Mouse (Mus musculus): ENCODE results near the gene Ighmbp2. TPM values are rescaled to one million over a fixed set of nuclear protein-coding genes. Genes with fewer than 3 reads are reported as not detected.

Gene Ighmbp2
- 10 to 100 TPM in 1 of 4 experiments, 1 to 10 TPM in 3; 9.5 to 11.7 (median 9.6) TPM for total RNA-seq (2022)

DNA sequence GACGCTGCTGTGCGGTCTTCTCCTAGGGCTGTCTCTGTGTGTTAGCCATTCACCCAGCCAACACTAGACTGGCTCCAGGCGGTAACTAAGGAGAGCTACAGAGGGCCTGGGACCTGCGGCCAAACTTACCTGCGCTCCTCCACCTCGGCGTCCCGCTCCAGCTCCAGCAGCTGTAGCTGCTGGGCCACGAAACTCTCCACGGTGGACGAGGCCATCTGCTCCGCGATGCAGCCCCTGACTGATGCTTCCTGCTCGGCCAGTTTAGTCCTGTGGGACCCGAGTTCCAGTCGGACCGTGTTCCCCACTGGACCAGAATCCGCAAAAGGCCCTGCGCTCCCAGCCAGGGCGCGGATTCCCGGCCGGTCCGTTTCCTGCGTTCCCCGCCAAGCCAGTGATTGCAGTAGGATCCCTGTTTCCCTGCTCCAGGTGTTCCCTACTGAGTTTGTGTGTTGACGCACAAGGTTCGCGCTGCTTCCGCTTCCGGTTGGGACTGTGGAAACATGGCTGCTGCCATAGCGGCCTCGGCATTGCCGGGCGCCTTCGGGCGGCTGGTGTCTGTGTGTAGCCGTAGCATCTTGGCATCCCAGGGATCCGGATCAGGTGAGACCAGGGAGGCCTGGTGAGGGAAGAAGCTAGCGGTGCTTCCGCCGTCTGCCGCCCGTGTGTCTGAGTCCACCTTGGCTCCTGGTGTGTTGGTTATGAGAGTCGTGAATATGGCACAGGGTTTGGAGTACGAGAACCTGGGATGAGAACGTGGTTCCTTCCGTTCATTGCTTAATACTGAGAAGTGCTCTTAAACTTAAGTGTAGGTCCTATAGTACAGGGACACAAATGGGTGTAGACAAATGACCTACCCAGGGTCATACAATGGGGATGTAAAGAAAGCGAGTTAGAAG, at the start of gene Ighmbp2, which contains the start of gene Mrpl21:
Ighmbp2 (minus strand) TSS at position 446 of the 896 bp plus-strand sequence.
Mrpl21 (plus strand) TSS at position 330 of the 896 bp plus-strand sequence.
- DNase-seq: peak; percentile 86

DNA sequence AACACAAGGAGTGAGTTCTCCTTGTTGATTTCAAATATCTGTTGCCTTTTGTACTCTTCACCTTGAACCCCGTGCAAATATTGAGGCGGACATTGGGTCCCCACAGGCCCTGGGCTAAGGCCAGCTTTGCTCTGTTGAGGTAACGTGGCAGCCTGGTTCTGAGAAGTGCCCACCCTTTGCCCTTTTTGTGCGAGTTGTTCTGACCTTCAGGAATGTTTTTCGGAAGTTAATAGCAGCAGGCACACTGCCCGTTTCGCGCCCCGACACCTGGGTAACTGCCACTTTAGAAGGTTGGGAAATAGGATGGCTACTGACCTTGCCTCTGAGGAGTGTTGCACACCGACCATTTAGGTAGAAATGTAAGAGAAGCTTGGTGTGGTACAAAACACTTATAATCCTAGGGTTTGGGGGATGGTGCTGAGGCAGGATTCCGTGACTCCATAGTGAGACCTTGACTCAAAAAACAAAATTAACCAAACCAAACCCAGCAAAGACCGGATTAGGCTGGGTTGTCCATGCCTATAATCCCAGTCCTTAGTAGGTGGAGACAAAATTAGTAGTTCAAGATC, 43.7 kb upstream of the Ighmbp2 start:
- DNase-seq: no peak

DNA sequence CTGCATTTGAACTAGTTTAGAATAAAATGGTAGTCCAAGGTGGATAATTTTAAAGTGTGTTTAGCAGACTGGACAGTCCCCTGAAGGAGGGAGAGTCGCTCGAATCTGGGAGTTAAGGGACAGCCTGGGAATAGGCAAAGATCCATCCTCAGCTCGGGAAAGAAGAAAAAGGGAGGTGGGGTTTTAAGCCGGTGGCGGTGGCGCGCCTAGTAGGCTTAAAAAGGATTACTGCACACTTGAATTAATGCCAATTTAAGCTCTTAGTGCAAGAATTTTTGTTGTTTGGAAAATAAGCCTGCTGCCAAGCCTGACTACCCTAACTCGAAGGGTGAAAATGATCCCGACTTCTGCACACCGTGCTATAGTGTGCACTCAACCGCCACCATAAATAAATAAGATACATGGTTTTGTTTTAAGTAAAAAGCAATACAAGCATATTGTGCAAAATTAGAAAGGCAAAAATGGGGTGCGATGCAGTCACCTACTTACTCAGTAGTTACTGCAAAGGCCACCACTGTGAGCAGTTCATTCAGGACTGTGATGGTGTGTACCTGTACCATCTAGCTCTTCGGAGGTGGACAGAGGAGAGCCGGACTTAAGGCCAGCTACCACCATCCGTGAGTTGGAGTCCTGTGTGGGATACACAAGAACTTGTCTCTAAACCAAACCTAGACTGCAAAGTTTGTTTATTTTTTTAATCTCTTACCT, 43.1 kb upstream of the Ighmbp2 start:
- DNase-seq: no peak

DNA sequence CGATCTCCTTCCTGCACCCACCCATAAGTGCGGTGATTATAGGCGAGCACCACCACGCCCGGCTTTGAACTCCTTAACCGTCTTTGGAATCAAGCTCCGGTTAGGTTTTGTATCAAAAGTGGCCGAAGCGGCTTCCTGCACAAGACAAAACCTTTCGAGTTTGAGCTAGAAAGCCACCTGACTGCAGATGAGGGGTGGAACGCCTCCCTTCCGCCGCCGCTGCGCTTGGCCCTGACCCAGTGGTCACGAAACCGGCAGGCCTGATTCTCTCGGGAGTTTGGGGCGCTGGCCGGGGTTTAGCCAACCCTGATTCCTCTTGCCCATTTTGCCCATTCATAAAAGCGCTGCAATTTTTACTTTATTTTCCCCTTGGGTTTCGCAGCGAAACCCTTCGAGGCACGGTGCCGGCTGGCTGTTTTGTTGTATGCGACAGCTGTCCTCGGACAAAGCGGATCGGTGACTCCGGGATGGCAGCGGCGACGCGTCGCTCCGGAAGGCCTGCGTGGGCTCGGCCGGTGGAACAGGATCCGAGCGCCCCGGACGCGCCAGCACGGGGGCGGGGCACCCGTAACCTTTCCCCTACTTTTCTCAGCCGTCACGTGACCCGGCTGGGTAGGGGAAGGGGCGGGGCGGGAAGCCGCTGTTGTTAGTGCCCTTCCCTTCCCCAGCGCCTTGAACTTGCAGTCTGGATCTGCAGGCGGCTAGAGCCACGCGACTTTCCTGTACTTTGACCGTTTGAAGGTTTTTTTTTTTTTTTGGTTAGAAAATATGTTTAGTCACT, 42.3 kb upstream of the Ighmbp2 start:
- peak; percentile 92 for DNase-seq

DNA sequence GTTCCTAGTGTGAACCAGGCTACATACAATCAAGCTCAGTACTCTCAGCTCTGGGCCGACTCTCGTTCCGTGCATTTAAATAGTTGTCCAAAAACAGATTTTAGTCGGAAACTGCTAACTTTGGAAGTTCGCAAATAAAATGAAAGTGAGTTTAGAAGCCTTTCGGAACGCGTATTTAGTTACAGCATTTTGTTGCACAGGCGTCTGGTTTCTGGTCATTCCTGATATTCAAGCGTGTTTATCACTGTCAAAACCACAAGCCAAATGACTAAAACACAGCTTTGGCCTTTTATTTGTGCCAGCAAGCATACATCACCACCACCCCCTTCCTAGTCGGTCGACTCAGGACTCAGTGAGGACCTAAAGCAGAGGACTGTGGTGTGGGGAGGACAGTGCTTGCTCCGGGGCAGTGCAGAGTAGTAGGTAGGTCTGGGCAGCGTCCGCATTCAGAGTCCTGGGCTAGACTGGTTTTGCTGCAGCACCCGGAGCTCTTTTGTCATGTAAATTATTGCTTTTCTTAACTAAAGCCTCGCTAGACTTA, 41.5 kb upstream of the Ighmbp2 start:
- DNase-seq: peak; percentile 71

DNA sequence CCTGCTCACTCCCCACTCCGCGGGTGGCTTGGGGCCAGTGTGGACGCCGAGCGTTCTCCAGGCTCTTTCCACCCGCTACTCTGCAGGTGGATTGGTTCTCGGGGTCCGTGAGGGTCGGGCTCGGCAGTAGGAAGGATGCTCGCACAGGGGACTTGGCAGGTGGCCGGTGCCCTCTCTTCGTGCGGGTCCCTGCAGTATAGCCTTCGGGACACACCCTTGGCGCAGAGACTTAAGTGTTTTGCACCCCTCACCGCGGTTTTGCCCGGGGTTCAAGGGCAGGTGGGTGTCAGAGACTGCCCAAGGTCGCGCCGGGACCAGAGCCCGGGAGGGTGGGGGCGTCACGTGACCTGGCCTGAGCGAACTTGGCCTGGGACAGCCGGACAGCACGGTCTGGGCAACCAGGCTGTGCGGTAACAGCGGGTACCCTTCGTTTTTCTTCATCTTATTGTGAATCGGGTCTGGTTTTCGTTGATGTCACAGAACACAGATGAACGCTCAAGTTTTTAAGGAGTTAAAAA, 41.0 kb upstream of the Ighmbp2 start:
- peak; percentile 88 for DNase-seq

DNA sequence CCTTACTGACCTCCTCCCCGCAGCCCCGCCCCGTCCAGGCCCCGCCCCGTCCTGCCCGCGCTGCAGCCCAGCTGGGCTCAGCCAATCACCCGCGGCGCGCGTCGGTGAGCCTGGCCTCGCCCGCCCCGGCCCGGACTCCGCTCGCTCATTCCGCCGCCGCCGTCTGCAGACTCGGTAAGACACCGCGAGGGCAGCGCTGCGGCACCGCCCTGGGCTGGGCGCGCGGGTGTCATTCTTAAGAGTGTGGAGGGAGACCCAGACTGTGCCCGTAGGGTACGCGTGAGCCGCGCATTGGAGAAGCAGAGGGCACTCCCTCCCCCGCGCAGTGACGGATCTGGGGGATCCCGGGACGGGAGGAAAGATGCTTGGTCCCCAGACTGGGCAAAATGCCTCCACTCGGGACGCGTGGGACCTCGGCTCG, 40.4 kb upstream of the Ighmbp2 start:
- peak; percentile 86 for DNase-seq

DNA sequence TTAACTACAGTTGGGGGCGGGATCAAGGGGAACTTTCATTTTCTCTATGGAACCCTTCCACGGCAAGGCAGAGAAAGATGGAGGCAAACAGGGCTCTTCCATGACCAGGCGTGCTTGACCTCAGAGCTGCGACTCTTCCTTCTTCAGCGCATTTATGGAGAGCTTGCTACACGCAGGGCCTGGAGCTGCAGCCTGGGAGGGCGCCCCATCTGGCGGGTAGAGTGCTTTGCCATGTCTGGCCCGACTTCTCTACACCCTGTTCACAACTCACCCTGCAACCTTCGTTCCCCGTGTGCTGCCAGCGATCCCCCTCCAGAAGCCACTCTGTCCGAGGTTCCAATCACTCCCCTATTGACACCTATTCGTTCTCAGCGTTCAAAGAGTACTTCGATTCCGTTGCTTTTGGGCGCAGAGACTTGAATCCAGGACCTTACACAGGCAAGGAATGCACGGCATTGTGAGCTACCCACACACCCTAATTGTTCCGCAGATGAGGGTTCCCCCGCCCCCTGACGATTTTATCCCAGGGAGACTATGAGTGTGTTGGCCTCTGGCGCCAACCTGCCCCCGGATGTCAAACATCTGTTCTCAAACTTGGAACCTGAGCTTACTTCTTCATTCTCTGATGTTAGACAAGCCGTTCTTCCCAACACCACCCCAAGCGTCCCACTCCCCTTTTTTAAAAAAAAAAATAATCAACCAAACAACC, 39.6 kb upstream of the Ighmbp2 start, which contains the start of gene Cpt1a:
Cpt1a (plus strand) TSS at position 74 of the 709 bp plus-strand sequence.
- peak; percentile 67 for DNase-seq

DNA sequence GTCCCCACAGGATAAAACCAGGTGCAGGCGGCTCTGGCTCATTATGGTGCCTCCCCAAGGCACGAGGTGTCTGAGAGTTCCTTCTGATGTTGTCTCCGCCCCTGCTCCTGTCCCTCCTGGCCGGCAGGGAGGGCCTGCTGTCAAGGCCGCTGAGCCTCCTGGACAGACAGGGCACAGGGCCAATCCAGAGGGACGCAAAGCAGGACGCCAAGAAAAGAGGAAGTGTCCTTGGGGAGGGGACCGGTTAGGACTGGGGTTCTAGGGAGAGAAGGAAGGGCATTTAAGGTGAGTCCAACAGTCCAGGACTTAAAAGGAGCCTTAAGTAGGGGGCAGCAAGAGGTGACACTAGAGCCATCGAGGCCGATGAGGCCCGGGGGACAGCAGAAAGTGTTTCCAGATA, 38.8 kb upstream of the Ighmbp2 start:
- peak; percentile 86 for DNase-seq

DNA sequence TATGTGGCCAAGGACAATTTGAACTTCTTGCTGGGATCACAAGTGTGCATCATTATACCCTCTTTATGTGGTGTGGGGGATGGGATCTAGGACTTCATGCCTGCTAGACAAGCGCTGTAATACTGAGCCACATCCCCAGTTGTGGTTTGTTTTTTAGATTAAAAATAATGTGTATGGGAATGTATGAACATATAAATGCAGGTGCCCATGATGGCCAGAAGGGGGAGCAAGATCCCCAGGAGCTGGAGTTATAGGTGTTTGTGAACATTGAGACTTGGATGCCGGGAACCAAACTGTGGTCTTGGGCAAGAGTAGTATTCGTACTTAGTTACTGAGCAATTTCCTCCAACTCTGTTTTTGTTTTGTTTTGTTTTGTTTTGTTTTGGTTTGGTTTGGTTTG, 38.0 kb upstream of the Ighmbp2 start:
- no peak for DNase-seq

DNA sequence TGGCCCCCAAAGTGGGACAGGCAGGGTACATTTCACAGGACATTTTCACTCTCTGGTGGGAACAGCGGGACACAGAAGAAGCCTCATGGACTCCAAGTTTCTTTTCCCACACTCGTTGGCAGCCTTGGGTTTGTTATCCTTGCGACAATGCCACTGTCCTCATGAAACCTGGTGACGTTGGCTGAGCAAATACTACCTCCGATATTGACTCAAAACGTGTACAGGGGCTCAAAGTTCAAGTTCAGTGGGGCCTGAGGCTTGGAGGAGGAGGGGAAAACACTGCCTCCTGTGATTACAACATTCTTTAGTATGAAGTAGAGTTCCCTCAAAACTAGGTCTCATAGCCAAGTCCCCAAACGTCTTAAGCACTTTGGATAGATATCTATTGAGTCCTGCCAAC, 37.3 kb upstream of the Ighmbp2 start:
- no peak for DNase-seq

DNA sequence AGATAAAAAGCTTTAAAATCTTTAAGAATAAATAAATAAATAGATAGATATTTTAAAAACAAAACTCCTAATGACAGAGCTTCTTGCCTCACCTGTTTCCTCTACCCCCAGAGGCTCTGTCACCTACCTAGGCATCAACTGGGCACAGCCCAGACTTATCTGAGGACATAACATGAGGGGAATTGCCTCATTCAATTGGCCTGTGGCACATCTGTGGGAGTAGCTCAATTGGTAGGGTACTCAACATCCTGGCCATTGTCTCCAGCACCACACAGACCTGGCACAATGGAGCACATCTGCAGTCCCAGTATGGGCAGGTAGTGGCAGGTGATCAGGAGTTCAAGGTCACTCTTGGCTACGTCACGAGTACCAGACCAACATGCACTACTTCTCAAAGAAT, 36.5 kb upstream of the Ighmbp2 start:
- DNase-seq: no peak

DNA sequence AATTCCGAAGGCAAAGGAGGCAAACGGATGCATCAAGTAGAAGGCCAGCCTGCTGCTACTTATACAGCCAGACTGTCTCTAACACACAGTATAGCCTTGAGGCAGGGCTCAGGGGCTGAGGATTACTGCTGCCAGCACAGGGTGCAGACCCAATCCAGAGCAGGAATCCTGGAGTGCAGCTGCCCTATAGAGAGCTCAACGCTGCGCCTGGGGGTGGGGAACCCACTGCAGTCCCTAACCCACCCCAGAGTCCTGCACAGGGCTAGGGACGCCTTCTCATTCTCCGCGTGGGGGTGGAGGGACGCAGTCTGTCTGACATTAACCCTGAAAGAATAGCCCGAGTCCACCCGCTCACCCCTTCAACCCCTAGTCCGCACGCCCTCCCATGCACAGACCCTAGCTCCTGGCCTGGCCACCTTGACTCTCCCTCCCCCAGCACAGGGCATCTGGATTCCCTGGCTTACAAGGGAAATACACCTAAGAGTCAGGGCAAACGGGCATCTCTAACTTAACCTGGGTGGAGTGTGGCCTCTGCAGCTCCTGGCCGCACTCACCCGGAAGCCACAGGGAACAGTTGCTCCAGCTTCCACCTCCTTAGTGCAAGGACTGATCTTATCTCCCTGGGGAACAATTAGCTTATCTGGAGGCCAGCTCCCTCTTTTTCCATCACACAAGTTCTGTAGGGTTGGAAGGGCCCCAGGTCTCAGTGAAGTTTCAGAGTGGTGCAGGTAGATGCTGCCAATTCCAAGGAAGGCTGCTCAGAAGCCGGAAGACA, 24.5 kb upstream of the Ighmbp2 start:
- DNase-seq: no peak

DNA sequence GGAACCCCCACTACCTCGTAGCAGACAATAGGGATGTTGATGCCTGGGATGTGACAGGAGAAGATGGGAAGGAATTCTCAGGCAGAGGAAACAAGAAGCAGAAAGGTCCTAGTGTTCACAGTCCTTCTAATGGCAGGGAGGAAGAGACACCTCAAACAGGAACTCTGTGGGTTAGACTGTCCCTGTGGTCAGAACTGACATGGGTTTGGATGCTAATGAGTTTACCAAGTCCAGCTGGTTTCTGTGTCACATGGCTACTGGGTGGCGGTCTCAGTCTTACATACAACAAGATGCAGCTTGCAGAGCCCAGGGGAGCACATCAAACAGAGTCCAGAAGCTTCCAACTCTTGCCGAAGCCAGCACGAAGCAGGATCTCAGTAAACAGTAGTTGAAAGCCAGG, 21.2 kb upstream of the Ighmbp2 start:
- no peak for DNase-seq

DNA sequence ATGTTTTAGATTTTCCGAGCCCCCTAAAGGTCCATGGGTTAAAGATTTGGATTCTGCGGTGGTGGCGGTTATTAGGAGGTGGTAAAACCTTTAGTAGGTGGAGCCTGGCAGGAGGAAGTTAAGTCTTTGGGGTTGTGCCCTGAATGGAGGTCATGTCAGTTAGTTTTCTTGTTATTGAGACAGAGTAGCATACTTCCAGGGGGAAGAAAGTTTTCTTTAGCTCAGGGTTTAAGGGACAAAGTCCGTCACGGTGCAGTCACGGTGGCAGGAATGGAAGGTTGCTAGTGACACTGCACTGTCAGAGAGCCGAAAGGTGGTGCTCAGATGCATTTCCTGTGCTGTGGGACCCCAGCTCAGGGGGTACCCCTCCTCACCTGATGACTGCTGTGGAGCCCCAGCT, 15.0 kb upstream of the Ighmbp2 start:
- DNase-seq: no peak

DNA sequence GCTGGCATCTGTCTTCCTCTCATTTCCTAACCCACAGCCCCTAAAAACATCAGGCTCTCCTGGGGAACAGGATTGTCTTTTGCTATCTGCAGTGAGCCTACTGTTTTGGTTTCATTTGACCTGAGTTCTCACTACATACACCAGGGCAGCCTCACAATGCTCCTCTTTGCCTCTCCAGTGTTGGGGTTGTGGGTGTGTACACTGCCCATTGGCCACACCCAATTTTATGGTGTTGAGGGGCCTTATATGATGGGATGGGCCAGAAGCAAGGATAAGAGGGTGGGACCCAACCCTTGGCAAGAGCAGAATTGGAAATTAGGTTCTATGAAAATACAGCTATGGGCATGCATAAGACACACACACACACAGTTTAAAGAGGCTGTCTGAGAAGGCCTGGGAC, 14.2 kb upstream of the Ighmbp2 start:
- no peak for DNase-seq

DNA sequence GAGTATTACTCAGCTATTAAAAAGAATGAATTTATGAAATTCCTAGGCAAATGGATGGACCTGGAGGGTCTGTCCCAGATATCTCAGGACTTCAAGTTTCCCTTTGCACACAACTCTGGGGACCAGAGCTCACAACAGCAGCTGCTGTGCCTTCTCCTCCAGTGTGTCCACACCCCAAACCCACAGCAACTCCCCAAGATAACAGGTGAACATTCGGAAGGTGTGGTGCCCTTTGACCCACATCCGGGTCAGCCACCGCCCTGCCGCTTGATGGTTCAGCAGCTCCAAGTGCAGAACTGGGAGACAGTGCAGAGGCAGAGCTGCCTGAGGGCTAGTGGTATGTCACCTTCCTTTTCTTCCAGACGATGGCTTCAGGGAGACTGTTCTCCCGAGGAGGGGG, 12.4 kb upstream of the Ighmbp2 start:
- DNase-seq: no peak

DNA sequence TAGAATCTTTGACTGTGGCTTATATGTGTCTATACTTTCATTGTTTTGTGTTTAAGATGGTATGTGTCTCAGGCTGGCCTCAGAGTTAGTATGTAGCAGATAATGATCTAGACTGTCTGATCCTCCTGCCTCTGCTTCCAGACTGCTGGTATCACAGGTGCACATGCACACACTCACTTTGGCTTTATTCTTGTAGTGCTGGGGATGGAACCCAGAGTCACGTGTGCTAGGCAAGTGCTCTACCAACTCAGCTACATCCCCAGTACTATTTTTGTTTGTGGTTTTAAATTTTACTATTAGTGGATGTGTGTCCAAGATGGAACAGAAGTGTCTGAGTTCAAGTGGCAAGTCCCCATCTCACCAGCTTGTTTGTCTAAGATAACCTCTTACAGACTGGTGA, 10.2 kb upstream of the Ighmbp2 start:
- no peak for DNase-seq

DNA sequence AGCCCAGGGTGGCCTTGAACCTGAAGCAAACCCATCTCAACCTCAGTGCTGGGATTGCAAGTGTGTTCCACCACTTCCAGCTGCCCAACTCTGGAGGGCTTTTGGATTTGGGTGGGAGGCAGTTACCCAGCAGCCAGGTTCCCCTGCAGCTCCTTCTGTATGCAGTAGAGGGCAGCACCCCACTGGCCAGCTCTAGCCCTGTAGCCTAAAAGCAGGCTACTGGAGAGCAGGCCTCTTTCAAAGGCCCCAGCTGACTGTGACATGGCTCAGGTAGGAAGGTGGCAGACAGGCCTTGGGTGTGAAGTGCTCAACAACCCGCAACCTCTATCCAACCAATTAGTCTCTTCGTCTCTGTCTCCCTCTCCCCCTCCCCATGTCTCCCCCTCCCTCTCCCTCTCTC, 9.2 kb upstream of the Ighmbp2 start:
- DNase-seq: peak; percentile 23

DNA sequence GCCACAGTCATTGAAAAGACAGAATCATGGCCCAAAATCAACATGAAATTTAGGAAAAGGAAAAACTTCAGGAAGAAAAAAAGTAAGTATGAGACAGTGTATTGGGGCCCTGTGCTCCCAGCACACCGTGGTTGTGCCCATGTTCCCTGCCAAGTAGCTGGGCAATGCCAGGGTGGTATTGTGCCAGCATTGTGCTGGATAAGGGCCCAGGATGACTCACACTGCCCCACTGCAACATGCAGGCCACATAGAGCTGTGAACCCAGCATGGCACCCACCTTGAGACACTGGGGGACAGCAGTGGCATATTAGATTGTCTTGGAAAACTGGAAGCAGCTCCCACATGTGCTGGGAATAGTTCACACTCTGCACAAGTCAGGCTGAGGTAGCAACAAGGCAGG, 6.2 kb upstream of the Ighmbp2 start:
- no peak for DNase-seq
